Mouse (Mus musculus) G1E (cell line): ENCODE results near the gene Abca5.

Experiments used
- CTCF ChIP-seq: IDR thresholded peaks from 2 replicates; pipeline ENCODE4 v1.5.1; 2012; ENCODE audit warnings: low read depth, low read length, inconsistent platforms, mixed read lengths
- GATA1 ChIP-seq: IDR thresholded peaks from 2 replicates; pipeline ENCODE4 v1.6.1; 2012; ENCODE audit warnings: borderline replicate concordance, low read length, inconsistent platforms, mixed read lengths
- GATA2 ChIP-seq: IDR thresholded peaks from 2 replicates; pipeline ENCODE4 v1.6.1; 2012; ENCODE audit warnings: low read depth, low read length, inconsistent platforms, borderline replicate concordance
- POLR2AphosphoS5 ChIP-seq: IDR thresholded peaks from 2 replicates; pipeline ENCODE4 v1.6.1; 2012; ENCODE audit warnings: low read depth, low read length, inconsistent platforms; ENCODE audit not compliant: insufficient replicate concordance
- TAL1 ChIP-seq: conservative IDR thresholded peaks from 2 replicates; pipeline ENCODE4 v1.6.1; 2012; ENCODE audit warnings: low read depth, low read length, inconsistent platforms, mixed read lengths

- no peak for TF ChIP-seq CTCF
- TF ChIP-seq GATA1 = no peak
- no peak for TF ChIP-seq POLR2AphosphoS5
- no peak for TF ChIP-seq TAL1
- TF ChIP-seq GATA2 = no peak
Observed at GRCm38 (mm10) chr11:110354261-110354660, 16.7 kb upstream of the Abca5 start.
